Mouse (Mus musculus) T-helper 2 cell (primary cell): Measurements from ENCODE around the gene Lrrc28.
"Not testable (repeated sequence)": the region's sequence is repeated elsewhere in the genome, so short reads cannot be mapped to it uniquely, and the experiment has no call there.

Source experiments
- in situ Hi-C: fragments of 300-600 bp; cut with MboI, MseI; formaldehyde crosslinking; loops from one replicate; pipeline ENCODE4 v1.15.1; 2025; ENCODE audit warnings: high pct_unique_total_duplicates

Gene Lrrc28

GRCm38 (mm10) chr7:67535941-67536340 is 109.1 kb downstream of the Lrrc28 start:
- in situ Hi-C loops: no loop called here

- in situ Hi-C loops: no loop called here
These were observed 114.1 kb downstream of the Lrrc28 start for GRCm38 (mm10) chr7:67530981-67531380.

DNA sequence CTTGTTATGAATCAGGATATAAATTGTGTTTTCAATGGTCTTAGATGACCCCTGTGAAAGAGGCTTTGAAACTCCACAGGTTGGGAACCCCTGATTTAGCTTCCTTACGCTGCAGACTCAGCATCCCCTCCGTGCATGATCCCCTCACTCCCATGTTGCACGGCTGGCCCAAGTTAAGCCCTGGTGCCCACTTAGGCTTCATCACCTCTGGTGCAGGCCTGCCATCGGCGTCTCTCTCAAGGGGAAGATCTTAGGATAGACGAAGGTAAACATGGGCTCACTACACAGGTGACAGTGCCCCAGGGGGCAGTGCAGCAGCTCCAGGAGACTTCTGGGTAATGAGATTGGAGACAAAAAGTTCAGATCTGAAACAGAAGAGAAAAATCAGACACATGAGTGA is 115.7 kb downstream of the Lrrc28 start:
- in situ Hi-C loops: no loop called here

- in situ Hi-C loops: no loop called here
These were observed 116.2 kb downstream of the Lrrc28 start for GRCm38 (mm10) chr7:67528821-67529221.

GRCm38 (mm10) chr7:67528063-67528811 is 116.8 kb downstream of the Lrrc28 start:
- in situ Hi-C loops: no loop called here

DNA sequence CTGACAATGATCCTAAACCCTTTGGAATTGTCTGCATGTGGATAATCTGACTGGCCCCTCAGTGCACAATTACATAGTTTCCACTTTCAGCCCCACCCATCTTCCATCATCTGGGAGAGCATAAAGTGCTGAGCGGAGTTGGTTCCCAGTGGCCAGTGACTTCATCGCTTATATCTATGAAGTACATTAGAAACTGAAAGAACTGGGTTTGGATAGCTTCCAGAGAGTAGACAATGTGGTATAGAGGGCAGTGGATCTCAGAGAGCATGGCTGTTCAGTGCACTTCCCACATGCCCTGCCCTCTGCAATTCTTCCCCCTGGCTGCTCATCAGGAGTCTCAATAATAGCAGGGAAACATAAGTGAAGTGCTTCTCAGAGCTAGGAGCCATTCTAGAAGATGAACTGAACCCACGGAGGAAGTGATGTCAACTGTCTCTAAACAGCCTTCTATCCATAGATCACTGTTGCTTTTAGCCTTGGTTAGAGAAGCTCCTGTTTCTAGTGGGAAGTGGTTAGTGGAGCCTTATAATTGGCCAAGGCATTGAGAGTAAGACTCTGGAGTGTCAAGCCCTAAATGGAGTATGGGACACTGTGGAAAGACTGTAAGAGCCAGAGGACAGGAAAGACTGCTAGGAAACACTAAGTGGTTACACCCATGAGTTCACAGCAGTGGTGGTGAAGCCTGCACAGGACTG is 119.0 kb downstream of the Lrrc28 start:
- in situ Hi-C loops: no loop called here

DNA sequence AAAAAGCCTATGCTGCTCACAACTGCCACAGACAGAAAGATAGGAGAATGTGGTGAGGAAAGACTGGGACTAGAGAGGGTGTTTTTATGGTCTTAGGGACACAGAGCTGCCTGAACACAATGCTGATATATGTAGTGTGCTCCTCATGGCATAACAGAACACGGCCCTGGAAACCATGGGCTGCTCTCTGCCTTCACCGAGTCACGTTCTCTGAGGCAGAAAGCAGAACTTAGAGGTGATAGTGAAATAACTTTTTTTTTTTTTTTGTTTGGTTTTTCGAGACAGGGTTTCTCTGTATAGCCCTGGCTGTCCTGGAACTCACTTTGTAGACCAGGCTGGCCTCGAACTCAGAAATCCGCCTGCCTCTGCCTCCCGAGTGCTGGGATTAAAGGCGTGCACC is 121.0 kb downstream of the Lrrc28 start:
- in situ Hi-C loops: not testable (repeated sequence)

DNA sequence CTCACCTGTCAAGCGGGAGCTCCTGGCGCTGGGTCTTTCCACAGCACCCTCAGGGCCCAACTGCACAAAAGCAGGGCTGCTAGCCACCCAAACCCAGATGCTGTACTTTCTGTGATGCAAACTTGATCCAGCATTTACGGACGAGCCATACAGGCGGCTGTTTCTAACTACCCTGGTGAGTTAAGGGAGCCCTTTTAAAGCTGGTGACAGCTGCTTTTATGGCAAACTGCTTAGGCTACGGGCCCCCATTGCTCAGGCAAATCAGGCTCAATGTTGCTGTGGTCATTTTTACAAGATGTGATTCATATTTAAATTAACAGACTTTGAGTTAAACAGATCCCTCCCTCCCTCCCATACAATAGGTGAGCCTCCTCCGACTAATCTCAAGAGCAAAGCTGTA is 121.7 kb downstream of the Lrrc28 start:
- in situ Hi-C loops: no loop called here

DNA sequence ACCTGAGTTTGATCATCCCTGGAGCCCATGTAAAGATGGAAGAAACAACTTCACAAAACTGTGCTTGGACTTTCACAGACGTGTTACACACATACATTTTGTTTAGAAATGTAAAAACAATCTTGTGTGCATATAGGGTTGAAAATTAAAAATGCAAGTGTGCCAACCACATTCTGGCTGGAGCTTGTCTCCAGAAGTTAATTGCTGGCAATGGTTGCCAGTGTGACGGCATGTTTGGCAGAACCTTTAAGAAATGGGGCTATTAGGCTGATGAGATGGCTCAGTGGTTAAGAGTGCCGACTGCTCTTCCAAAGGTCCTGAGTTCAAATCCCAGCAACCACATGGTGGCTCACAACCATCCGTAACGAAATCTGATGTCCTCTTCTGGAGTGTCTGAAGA is 123.3 kb downstream of the Lrrc28 start:
- in situ Hi-C loops: not testable (repeated sequence)

DNA sequence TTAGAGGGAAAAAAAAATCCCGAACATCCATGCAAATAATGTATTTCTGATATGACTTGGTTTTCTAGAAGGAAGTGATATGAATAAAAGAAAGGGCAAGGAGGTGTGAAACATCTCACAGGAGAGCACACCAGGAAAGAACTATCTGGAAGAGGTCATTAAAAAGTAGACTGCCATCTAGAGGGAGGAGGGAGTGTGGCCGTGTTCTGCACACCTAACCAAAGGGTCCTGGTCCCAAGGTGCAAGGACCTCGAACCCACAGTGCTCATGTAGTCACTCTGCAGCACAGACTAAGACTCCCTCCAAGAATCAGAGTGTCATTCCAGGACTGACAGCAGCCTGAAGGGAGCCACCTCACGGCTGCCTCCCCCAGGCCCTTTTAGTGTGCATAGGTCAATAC is 124.1 kb downstream of the Lrrc28 start:
- in situ Hi-C loops: no loop called here

- in situ Hi-C loops: no loop called here
These were observed 125.1 kb downstream of the Lrrc28 start for GRCm38 (mm10) chr7:67520001-67520400.

DNA sequence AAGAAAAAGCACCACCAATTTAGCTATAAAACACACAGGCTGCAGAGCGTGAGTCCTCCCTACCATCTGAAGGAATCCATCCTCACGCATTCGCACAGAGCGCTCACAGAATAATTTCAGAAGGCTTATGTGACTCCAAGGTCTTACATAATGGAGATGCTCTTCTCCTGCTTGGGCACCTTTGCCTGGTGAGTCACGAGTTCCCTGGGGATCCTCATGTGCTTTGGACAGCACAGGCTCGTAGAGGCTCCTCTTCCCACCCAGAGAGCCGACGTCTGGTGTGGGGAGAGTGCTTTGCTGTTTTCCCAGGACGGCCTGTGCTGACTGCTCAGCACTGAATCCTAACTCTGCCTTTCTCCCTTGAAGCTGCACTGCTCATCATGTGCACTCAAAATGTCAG is 129.4 kb downstream of the Lrrc28 start:
- in situ Hi-C loops: no loop called here

GRCm38 (mm10) chr7:67514893-67515292 is 130.2 kb downstream of the Lrrc28 start:
- in situ Hi-C loops: no loop called here

DNA sequence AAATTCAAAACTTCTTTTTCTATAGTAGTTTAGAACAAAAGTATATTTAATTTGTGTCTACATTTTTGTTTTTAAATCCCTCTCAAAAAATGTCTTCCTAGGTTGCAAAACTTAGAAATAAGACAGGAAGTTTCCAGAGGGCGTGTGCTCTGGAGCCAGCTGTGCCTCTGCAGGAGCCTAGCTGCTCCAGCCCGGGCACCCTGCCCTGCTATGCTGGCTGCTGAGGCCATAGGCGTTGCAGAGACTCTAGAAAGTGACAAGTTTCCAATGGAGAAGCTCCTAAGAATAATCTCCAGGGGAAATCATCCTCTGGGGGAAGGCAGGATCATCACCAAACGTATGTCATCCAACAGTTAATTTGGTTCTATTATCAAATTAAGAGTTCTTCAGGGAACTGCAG is 130.7 kb downstream of the Lrrc28 start:
- in situ Hi-C loops: no loop called here

- in situ Hi-C loops: no loop called here
These were observed 131.4 kb downstream of the Lrrc28 start for GRCm38 (mm10) chr7:67513656-67514055.

DNA sequence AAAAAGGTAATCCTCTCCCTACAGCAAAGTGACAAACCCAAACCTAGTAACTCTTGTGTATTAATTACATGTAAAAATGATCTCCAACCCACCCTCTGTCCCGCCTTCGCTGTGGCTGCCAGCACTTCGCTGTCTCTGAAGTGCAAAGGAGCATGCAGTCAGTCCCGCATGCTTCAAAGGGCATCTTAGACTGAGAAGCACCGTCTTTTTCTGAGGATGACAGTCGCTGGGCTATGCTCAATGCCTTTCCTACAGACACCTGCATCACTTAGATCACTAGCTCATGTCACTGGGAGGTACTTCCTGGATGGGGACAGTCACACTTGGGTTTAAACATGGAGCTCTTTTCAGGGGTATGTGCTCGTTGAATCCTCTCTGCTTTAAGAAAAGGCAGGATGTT is 133.5 kb downstream of the Lrrc28 start:
- in situ Hi-C loops: no loop called here

GRCm38 (mm10) chr7:67503281-67504010 is 141.6 kb downstream of the Lrrc28 start:
- in situ Hi-C loops: no loop called here

GRCm38 (mm10) chr7:67502631-67503030 is 142.4 kb downstream of the Lrrc28 start:
- in situ Hi-C loops: no loop called here

DNA sequence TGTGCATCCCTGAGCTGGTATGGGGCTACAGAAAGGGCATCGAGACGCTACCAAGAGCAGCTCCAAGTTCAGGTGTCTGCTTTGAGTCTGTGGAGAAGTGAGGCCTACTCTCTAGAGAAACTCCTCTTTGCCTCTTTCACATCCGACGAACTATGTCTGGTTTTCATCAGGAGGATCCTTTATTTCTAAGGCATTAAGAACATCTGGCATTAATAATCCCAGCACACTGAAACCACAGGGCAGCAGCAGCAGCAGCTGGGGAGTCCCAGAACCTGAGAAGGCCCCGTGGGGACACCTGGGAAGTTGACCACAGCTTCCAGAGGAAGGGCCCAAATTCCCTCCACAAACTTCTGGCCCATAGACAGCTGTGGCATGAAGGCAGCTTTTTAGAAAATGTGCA is 144.2 kb downstream of the Lrrc28 start:
- in situ Hi-C loops: no loop called here

DNA sequence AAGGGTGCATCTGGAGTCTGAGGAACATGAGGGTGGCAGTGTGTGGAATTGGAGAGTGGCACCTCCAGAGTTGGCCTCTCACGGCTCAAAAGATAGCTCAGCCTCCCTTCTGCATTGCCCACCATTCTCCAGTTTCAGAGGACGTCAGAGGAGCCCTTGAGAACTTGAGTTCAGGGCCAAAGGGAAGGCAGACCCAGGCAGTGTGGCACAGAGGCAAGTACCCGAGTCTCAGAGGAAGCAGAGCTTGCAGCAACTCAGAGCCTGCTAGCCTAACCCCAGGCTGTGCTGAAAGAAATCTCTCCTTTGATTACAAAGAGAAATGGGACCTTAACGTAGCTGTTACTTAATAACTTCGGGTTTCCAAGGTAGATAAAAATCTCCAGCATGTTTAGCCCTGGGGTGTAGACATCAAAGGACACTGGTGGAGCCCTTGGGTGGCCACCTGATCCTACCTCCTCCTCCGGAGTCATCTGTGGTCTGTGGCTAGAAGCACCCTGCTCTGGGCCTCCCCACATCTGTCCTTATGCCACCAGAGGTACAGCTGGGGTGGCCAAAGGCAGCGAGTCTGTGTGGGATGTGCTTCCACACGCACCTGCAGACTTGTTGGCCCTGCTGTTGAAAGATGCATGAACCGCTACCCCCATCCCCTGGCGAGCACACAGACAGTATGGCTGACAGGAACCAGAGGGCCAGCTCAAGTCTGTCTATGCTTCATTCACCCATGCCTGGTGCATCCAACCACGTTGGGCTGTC is 144.8 kb downstream of the Lrrc28 start:
- in situ Hi-C loops: no loop called here

- in situ Hi-C loops: no loop called here
These were observed 145.6 kb downstream of the Lrrc28 start for GRCm38 (mm10) chr7:67499516-67499915.
